Mouse (Mus musculus): Measurements from ENCODE around the gene Aldh3a1.
"Not testable (repeated sequence)": the region's sequence is repeated elsewhere in the genome, so short reads cannot be mapped to it uniquely, and the experiment has no call there.

The Aldh3a1 gene

GRCm38 (mm10) chr11:61207487-61208246 lies at the start of gene Aldh3a1:
TSS of gene Aldh3a1 (plus strand) at chr11:61207537.
- CTCF ChIA-PET, result no interaction called here

DNA sequence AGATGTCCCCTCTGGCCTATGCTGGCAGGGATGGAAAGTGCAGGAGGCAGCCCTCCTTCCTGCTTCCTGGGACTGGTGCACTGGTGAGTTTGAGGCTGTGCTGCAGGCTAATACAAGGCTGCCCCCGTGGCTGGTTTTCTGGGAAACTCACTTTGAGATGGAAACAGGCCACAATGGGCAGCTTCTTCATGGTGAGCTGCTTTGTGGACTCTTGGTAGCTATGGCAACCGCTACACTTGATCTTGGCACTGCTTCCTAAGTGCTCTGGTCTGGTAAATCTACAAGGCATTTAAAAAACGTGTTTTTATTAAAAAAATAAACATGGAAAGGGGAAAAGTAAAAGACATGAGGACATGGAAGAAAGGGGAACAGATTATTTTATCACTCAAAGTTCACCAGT lies 49.2 kb upstream of the Aldh3a1 start:
- CTCF ChIA-PET, result interaction anchor here (0.7 kb wide), 1 partner anchor 594 kb away, joined by 3 read pairs; no protein-coding TSS in a partner anchor

- CTCF ChIA-PET, result interaction anchor here (1.0 kb wide), 1 partner anchor 11 kb away, joined by 3 read pairs; no protein-coding TSS in a partner anchor
Observed at GRCm38 (mm10) chr11:61159796-61160732, 47.3 kb upstream of the Aldh3a1 start.

DNA sequence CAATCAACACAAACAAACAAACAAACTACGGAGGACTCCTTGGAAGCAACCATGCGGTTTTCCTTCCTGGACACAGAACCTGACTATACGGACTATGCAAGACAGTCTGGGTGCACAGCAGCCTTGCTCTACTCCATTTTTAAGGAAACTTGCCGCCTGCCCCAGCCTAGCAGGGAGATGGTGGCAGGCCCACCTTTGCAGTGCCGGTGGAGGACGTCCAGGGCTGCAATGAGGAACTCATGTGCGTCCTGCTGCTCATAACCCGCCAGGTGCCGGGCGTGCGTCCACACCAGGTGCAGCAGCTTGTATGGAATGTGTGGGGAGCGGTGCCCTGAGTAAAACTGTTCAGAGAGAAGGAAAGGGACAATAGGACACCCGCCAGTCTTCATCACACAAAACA lies 46.2 kb upstream of the Aldh3a1 start:
- CTCF ChIA-PET, result no interaction called here

DNA sequence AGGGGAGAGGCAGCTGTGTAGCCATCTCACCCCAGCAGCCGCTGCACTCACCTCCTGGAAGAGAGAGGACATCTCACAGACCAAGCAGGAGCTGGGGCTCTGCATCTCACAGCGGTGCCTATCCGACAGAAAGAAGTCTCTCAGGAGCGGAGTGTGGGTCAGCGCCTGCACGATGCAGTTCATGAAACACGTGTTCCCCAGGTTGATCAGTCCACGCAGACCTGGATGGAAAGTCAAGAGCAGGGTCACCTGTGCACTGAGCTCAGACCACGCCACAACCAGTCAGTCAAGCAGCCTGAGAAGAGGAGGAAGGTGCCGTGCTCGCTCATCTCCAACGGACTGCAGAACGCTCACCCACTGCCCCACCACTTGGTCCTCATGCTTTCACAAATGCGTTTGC lies 44.6 kb upstream of the Aldh3a1 start:
- CTCF ChIA-PET, result no interaction called here

GRCm38 (mm10) chr11:61163341-61163740 lies 44.0 kb upstream of the Aldh3a1 start:
- CTCF ChIA-PET, result interaction anchor here (0.9 kb wide), 1 partner anchor 58 kb away, joined by 3 read pairs; no protein-coding TSS in a partner anchor

DNA sequence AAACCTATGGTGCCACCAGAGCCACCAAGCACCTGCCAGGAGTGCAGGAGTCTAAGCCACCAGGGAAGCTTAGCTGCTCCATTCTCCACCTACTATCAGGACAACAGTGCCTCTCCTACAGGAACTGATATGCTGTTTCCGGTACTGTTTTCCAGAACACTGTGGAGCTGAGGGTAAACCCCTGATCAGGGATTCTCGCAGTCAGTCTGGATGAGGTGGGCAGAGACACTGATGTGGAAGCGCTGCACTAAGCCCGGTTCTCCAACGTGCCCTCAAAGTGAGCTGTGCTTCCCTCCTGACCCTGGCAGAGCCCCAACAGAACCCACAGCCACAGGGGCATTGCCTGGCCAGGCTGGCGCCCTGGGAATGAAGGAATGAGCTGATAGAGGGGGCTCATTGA lies 43.0 kb upstream of the Aldh3a1 start:
- CTCF ChIA-PET, result interaction anchor here (0.9 kb wide), 1 partner anchor 59 kb away, joined by 3 read pairs; no protein-coding TSS in a partner anchor

GRCm38 (mm10) chr11:61164881-61165280 lies 42.5 kb upstream of the Aldh3a1 start:
- CTCF ChIA-PET, result no interaction called here

DNA sequence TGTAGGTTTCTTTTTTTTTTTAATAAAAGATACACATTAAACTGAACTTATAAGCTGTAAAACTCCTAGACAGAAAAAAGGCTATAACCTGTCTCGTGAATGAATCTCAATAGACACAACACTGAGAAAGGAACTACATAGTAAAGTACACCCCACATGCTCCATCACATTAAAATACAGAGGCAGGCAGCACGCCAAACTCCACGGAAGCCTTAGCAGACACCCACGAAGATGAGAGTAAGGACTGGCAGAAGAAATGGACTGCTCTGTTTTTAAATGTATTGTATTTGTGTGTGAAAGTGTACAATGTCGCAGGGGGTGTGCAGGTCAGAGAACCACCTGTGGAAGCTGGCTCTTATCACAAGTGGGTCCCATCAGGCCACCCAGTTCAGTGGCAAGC lies 37.2 kb upstream of the Aldh3a1 start:
- CTCF ChIA-PET, result interaction anchor here (1.4 kb wide), 1 partner anchor 13 kb away, joined by 3 read pairs; no protein-coding TSS in a partner anchor

DNA sequence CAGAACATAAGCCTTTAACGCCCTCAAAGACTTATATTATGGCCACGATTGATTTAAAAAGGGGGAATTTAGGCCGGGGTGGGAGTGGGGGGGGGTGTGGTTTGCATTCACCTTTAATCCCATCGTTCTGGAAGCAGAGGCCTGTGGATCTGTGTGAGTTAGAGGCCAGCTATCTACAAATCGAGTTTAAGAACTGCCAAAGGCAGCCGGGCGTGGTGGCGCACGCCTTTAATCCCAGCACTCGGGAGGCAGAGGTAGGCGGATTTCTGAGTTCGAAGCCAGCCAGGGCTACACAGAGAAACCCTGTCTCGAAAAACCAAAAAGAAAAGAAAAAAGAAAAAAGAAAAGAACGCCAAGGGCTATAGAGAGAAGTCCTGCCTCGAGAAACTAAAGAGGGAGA lies 33.9 kb upstream of the Aldh3a1 start:
- CTCF ChIA-PET, result not testable (repeated sequence)

- CTCF ChIA-PET, result no interaction called here
Observed at GRCm38 (mm10) chr11:61174291-61174820, 33.0 kb upstream of the Aldh3a1 start.

DNA sequence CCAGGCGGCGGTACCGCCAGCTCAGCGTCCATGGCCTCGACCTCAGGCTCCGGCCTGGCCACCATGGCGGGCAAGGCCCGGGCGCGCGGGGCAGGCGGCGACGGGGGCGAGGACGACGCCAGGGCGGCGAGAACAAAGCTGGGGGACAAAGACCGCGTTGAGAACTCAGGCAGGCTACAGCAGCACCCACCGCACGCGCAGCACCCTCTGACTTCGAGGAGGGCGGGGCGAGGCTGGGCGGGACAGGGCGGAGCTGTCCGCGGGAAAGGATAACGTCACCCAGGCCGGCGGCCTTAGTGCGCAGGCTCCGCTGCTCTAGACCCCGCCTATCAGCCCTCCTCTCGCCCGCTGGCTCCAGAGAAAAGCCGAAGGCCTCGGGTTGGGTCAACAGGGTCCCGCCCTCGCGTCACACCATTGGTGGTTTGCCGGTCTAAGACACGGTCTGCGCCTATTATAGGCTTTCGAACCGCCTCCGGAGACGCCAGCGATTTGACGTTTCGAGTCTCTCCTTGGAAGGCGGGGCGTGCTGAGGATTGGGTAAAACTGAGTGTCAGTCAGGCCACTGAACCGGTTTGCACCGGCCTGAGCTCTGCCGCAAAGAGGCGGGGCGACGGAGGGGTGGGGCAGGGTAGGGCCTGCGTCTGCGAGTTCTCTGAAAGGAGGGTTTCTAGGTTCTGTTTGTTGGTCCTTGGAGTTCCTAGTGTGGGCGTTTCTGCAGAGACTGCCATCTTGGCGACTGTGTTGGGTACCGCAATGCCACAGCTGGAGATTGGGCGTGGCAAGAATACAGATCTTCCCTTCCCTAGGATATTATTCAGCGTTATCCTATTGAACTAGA lies 32.3 kb upstream of the Aldh3a1 start, which contains the start of gene Usp22:
Usp22 (minus strand) TSS at position 235 of the 838 bp plus-strand sequence.
- CTCF ChIA-PET, result no interaction called here

GRCm38 (mm10) chr11:61175778-61176177 lies 31.6 kb upstream of the Aldh3a1 start:
- CTCF ChIA-PET, result no interaction called here

- CTCF ChIA-PET, result no interaction called here
Observed at GRCm38 (mm10) chr11:61176321-61176720, 31.0 kb upstream of the Aldh3a1 start.

- CTCF ChIA-PET, result no interaction called here
Observed at GRCm38 (mm10) chr11:61180361-61180760, 27.0 kb upstream of the Aldh3a1 start.

GRCm38 (mm10) chr11:61181624-61182023 lies 25.7 kb upstream of the Aldh3a1 start:
- CTCF ChIA-PET, result no interaction called here

GRCm38 (mm10) chr11:61183820-61184219 lies 23.5 kb upstream of the Aldh3a1 start:
- CTCF ChIA-PET, result no interaction called here

GRCm38 (mm10) chr11:61190776-61191175 lies 16.6 kb upstream of the Aldh3a1 start:
- CTCF ChIA-PET, result no interaction called here

DNA sequence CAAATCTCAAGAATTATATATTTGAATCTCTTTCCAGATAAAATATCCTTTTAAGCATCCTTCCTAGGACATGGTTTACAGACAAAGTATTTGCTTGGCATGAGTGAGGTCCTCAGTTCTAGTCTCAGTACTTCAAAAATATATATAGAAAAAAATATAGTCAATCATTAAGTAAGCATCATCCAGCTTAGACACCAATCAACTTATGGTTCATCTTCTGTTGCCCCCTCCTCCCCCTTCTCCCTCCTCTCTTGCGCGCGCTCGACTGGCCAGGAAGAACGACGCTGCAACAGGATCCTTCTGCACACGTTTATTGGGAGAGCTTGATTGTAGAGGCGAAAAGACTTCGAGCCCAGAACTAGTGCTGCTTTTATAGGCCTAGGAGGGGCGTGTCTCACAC lies 15.2 kb upstream of the Aldh3a1 start:
- CTCF ChIA-PET, result not testable (repeated sequence)

GRCm38 (mm10) chr11:61192779-61193178 lies 14.6 kb upstream of the Aldh3a1 start:
- CTCF ChIA-PET, result interaction anchor here (0.7 kb wide), 2 partner anchors 52 to 131 kb away, joined by 3 to 18 read pairs; no protein-coding TSS in a partner anchor

DNA sequence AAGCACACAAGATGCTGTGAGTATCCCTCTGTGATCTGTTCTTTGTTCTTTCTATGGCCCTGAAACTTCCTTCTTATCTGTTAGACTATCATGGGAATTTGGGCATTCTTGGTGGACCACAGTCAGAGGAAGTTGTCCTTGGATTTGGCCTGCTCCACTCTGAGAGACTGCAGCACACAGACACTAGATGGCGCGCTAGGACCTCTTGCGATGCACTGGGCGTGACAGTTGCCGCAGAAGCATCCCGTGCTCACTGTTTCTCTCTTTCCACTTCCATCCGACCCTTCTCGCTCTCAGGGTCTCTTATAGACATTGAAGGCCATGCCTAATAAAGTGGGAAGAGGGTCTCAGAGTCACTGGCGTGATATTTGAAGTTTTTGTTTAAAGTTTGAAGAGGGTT lies 13.9 kb upstream of the Aldh3a1 start:
- CTCF ChIA-PET, result interaction anchor here (0.7 kb wide), 1 partner anchor 52 kb away, joined by 18 read pairs; no protein-coding TSS in a partner anchor

Measured in spleen, embryonic (tissue).